Mouse (Mus musculus): ENCODE measurements around the gene Sema4c.

DNA sequence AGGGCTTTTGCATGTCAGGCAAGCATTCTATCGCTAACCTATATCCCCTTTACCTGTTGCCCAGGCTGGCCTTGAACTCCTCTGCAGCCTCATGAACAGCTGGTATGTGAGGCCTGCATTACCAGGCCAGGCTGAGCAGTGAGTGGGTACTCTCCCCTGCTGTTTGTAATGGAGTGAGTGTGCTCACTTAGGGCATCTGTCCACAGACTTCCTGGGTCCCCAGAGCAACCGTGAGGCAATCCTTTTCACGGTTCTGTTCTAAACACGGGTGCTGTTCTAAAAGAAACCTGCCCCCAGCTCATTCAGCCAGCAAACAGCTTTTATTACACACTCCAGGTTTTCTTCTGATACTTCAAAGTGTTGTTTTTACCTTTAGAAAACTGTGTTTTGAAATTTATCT is 19.4 kb downstream of the Sema4c start:
- TF ChIP-seq CTCF (IDR thresholded peaks at IDR 0.05; ENCODE audit: insufficient read depth, low read depth, low read length) (no peak), POLR2A (IDR thresholded peaks at IDR 0.05; ENCODE audit: insufficient read depth, low read depth, low read length) (no peak)

Measured in olfactory bulb, adult 2 months (tissue).